Mouse (Mus musculus) brain, embryonic 14.5 days (tissue): Measurements from ENCODE around the gene Ttc39a.

Source experiments
- CTCF ChIP-seq: fragments of 200-500 bp; IDR thresholded peaks from 2 replicates; pipeline ENCODE4 v1.5.1; 2012; ENCODE audit warnings: inconsistent platforms, mild to moderate bottlenecking, moderate library complexity, borderline replicate concordance; ENCODE audit not compliant: insufficient read depth, insufficient read length; ENCODE audit errors: extremely low read depth
- POLR2A ChIP-seq: fragments of 200-500 bp; IDR thresholded peaks from 2 replicates; pipeline ENCODE4 v1.6.1; 2012; ENCODE audit warnings: mild to moderate bottlenecking, inconsistent platforms, borderline replicate concordance; ENCODE audit not compliant: poor library complexity, insufficient read depth, insufficient read length, severe bottlenecking; ENCODE audit errors: extremely low read depth

DNA sequence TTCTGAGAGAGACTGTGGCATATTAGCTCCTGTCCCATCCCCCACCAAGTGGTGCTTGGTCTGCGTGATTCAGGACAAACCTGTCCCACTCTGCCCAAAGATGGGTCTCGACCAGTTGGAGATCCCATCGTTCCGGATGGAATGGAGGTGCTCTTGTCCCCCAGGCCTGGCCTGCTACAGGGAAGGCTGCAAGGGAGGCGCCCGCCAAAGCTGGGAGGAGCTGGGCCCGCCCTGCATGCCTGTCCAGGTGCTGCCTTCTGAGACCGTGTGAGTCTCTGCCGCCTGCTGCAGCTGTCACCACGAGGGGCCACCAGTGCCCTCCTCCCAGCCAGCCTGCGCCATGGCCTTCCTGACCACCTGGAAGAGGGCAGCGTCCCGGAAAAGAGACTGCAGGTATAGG is 12.5 kb upstream of the Ttc39a start:
- TF ChIP-seq POLR2A (no peak), CTCF (no peak)
